Mouse (Mus musculus) heart, adult 11 months (tissue): ENCODE data around the gene Atp13a5.

Source experiments
- DNase-seq: peaks from one replicate; pipeline ENCODE4 v3.0.0; 2022

The Atp13a5 gene

GRCm38 (mm10) chr16:29378458-29378857 lies at the start of gene Atp13a5:
Gene Atp13a5 (minus strand): TSS chr16:29378732.
- DNase-seq = no peak

GRCm38 (mm10) chr16:29414822-29415221 lies 36.3 kb upstream of the Atp13a5 start:
- DNase-seq = peak; percentile 49

GRCm38 (mm10) chr16:29407319-29407718 lies 28.8 kb upstream of the Atp13a5 start:
- DNase-seq = no peak

GRCm38 (mm10) chr16:29399079-29399478 lies 20.5 kb upstream of the Atp13a5 start:
- DNase-seq = peak; percentile 69

GRCm38 (mm10) chr16:29384781-29385180 lies 6.2 kb upstream of the Atp13a5 start:
- no peak for DNase-seq

GRCm38 (mm10) chr16:29374636-29375035 lies 3.9 kb downstream of the Atp13a5 start:
- no peak for DNase-seq

- no peak for DNase-seq
These were observed 47.0 kb downstream of the Atp13a5 start for GRCm38 (mm10) chr16:29331351-29332044.

- no peak for DNase-seq
These were observed 47.6 kb downstream of the Atp13a5 start for GRCm38 (mm10) chr16:29330948-29331347.

- DNase-seq = no peak
These were observed 49.3 kb downstream of the Atp13a5 start for GRCm38 (mm10) chr16:29329213-29329612.

GRCm38 (mm10) chr16:29327910-29328309 lies 50.6 kb downstream of the Atp13a5 start:
- DNase-seq = no peak

- peak; percentile 53 for DNase-seq
These were observed 53.2 kb downstream of the Atp13a5 start for GRCm38 (mm10) chr16:29325233-29325919.

- DNase-seq = peak; percentile 5
These were observed 57.8 kb downstream of the Atp13a5 start for GRCm38 (mm10) chr16:29320717-29321116.

- peak; percentile 54 for DNase-seq
These were observed 63.1 kb downstream of the Atp13a5 start for GRCm38 (mm10) chr16:29315391-29315790.

GRCm38 (mm10) chr16:29314991-29315390 lies 63.5 kb downstream of the Atp13a5 start:
- peak; percentile 24 for DNase-seq

GRCm38 (mm10) chr16:29297555-29298021 lies 80.9 kb downstream of the Atp13a5 start:
- peak; percentile 66 for DNase-seq

GRCm38 (mm10) chr16:29280691-29281090 lies 97.8 kb downstream of the Atp13a5 start:
- peak; percentile 61 for DNase-seq

- no peak for DNase-seq
These were observed 124.2 kb downstream of the Atp13a5 start for GRCm38 (mm10) chr16:29254325-29254724.

- no peak for DNase-seq
These were observed 142.6 kb downstream of the Atp13a5 start for GRCm38 (mm10) chr16:29235951-29236350.

- DNase-seq = no peak
These were observed 161.9 kb downstream of the Atp13a5 start for GRCm38 (mm10) chr16:29216395-29217295.

- DNase-seq = peak; percentile 93
These were observed 168.7 kb downstream of the Atp13a5 start, which contains the start of gene Hrasls for GRCm38 (mm10) chr16:29209605-29210411. Gene Hrasls (plus strand): TSS chr16:29209695.

GRCm38 (mm10) chr16:29208841-29209240 lies 169.7 kb downstream of the Atp13a5 start:
- DNase-seq = peak; percentile 96

GRCm38 (mm10) chr16:29205581-29205980 lies 173.0 kb downstream of the Atp13a5 start:
- DNase-seq = no peak
